ENCODE assay signal across 8 mouse cellular contexts in the genomic region with DNA sequence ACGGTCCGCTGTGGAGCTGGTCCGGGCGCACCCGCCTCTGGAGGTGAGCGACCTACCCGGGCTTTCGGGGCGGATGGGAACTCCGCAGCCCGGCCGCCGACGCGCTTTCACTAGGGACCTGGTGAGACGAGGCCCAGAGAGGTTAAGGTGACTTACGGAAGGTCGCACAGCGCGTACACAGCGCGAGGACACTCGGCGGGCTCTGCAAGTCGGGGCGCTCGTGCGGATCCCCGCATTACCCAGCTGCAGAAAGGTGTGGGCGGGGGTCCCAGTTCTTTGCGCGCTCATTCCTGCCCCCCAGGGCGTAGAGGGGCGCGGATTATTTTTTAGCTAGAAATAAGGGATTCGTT. TPM values are rescaled to one million over a fixed set of nuclear protein-coding genes. Genes with fewer than 3 reads are reported as not detected.
DNase-seq lines count a peak whose midpoint lies in the region; ATAC-seq and TF ChIP-seq lines count a peak whose summit lies in the region.

No protein-coding gene starts in this region.

- H3K27me3 ChIP-seq in embryonic facial prominence, embryonic 12.5 days: no peaks in the 10 kb centered on the region
- no peaks in the 10 kb centered on the region for H3K27me3 ChIP-seq in intestine, embryonic 15.5 days (replicated peaks)
- no peaks in the 10 kb centered on the region for H3K27me3 ChIP-seq in neural tube, embryonic 13.5 days

- no peak for TF ChIP-seq CTCF in lung, adult 2 months (IDR thresholded peaks at IDR 0.05; ENCODE audit: insufficient read depth, low read length)

- H3K4me1 ChIP-seq in lung, adult 2 months (ENCODE audit: control insufficient read depth, insufficient read depth, low read length): peaks cover 7% of the 10 kb centered on the region; the same call in 1 of the 2 replicates
- H3K4me1 ChIP-seq in embryonic facial prominence, embryonic 12.5 days: peaks cover 17% of the 10 kb centered on the region
- H3K4me1 ChIP-seq in intestine, embryonic 15.5 days (replicated peaks): peaks cover 14% of the 10 kb centered on the region; the same call in 1 of the 2 replicates
- H3K4me1 ChIP-seq in neural tube, embryonic 13.5 days (replicated peaks): peaks cover 33% of the 10 kb centered on the region

- peak overlapping the region; percentile 97 for H3K27ac ChIP-seq in embryonic facial prominence, embryonic 12.5 days
- H3K27ac ChIP-seq in intestine, embryonic 15.5 days: peak overlapping the region; percentile 90
- H3K27ac ChIP-seq in neural tube, embryonic 13.5 days (replicated peaks): peak overlapping the region; percentile 98

- H3K9me3 ChIP-seq in embryonic facial prominence, embryonic 12.5 days: no peaks in the 10 kb centered on the region
- no peaks in the 10 kb centered on the region for H3K9me3 ChIP-seq in intestine, embryonic 15.5 days
- no peaks in the 10 kb centered on the region for H3K9me3 ChIP-seq in neural tube, embryonic 13.5 days

- H3K9ac ChIP-seq in embryonic facial prominence, embryonic 12.5 days: peak overlapping the region; percentile 78
- H3K9ac ChIP-seq in intestine, embryonic 15.5 days: peak overlapping the region; percentile 83
- H3K9ac ChIP-seq in neural tube, embryonic 13.5 days: peak overlapping the region; percentile 88

- H3K4me2 ChIP-seq in embryonic facial prominence, embryonic 12.5 days (replicated peaks): peak overlapping the region; percentile 67
- peak overlapping the region; percentile 82 for H3K4me2 ChIP-seq in intestine, embryonic 15.5 days (replicated peaks)
- peak overlapping the region; percentile 60 for H3K4me2 ChIP-seq in neural tube, embryonic 13.5 days

- WGBS in lung, adult 2 months: under 1% methylated on average over 36 of the region's 36 CpGs
- under 1% methylated on average over 36 of the region's 36 CpGs for WGBS in embryonic facial prominence, embryonic 12.5 days
- WGBS in intestine, embryonic 15.5 days: under 1% methylated on average over 36 of the region's 36 CpGs
- under 1% methylated on average over 36 of the region's 36 CpGs for WGBS in neural tube, embryonic 13.5 days

- H3K36me3 ChIP-seq in embryonic facial prominence, embryonic 12.5 days: peaks cover 26% of the 10 kb centered on the region
- no peaks in the 10 kb centered on the region for H3K36me3 ChIP-seq in intestine, embryonic 15.5 days
- peaks cover 25% of the 10 kb centered on the region for H3K36me3 ChIP-seq in neural tube, embryonic 13.5 days

- TF ChIP-seq POLR2A in lung, adult 2 months (IDR thresholded peaks at IDR 0.05; ENCODE audit: borderline replicate concordance, extremely low read depth, low read depth, low read length): no peak

- intact Hi-C loops in left cerebral cortex, postnatal 36 days (cut with DNase I): no loop called here

- H3K4me3 ChIP-seq in lung, adult 2 months (replicated peaks; ENCODE audit: extremely low read depth, low read depth, low read length): peak overlapping the region; percentile 72
- peak overlapping the region; percentile 81 for H3K4me3 ChIP-seq in embryonic facial prominence, embryonic 12.5 days
- peak overlapping the region; percentile 72 for H3K4me3 ChIP-seq in intestine, embryonic 15.5 days (replicated peaks)
- peak overlapping the region; percentile 67 for H3K4me3 ChIP-seq in neural tube, embryonic 13.5 days

- ATAC-seq in embryonic facial prominence, embryonic 12.5 days (ENCODE audit: insufficient number of reproducible peaks, insufficient read depth, low FRiP score, low TSS enrichment): peak; percentile 61; the same call in 1 of the 2 replicates
- peak; percentile 68 for ATAC-seq in intestine, embryonic 15.5 days
- ATAC-seq in neural tube, embryonic 13.5 days (ENCODE audit: low read depth): peak; percentile 58

- no peak for DNase-seq in lung, adult 2 months
- DNase-seq in lung, postnatal 14 days: no peak
- no peak for DNase-seq in layer of hippocampus, adult 11-12 months (ENCODE audit: low spot score)
- no peak for DNase-seq in left cerebral cortex, postnatal 36 days (ENCODE audit: low spot score in 2 of 2)
- no peak for DNase-seq in cerebellum, adult 11 months

RNA-seq across cellular contexts. Expression of a gene that starts 0.7 kb away (rescaled TPM):
- polyA plus RNA-seq in lung, adult 2 months (2012; rRNA removed): 55.5 and 65.8 TPM in 2 replicates
- 208 and 214 TPM in 2 replicates for polyA plus RNA-seq in embryonic facial prominence, embryonic 12.5 days (2016; fragmentation: Nextera tagmentation; extraction: Ambion mirVana)
- polyA plus RNA-seq in intestine, embryonic 15.5 days (2015; fragmentation: Nextera tagmentation; extraction: Ambion mirVana): 147 and 152 TPM in 2 replicates
- polyA plus RNA-seq in neural tube, embryonic 13.5 days (2015; fragmentation: Nextera tagmentation; extraction: Ambion mirVana): 219 and 225 TPM in 2 replicates
- 10 to 100 TPM; 99.3 to 99.7 TPM for total RNA-seq in left cerebral cortex, postnatal 36 days (2021)

RNA-seq across cellular contexts. Expression of a gene that starts 38.9 kb away (rescaled TPM):
- polyA plus RNA-seq in lung, adult 2 months (2012; rRNA removed): 6.5 and 9.2 TPM in 2 replicates
- 82.6 and 83.0 TPM in 2 replicates for polyA plus RNA-seq in embryonic facial prominence, embryonic 12.5 days (2016; fragmentation: Nextera tagmentation; extraction: Ambion mirVana)
- polyA plus RNA-seq in intestine, embryonic 15.5 days (2015; fragmentation: Nextera tagmentation; extraction: Ambion mirVana): 49.8 and 54.5 TPM in 2 replicates
- 127 TPM in 2 replicates for polyA plus RNA-seq in neural tube, embryonic 13.5 days (2015; fragmentation: Nextera tagmentation; extraction: Ambion mirVana)
- total RNA-seq in left cerebral cortex, postnatal 36 days (2021): 10 to 100 TPM; 46.9 to 47.6 TPM
